Mouse (Mus musculus) testis, adult 2 months (tissue): ENCODE data around the gene Lamb3. TPM values are rescaled to one million over a fixed set of nuclear protein-coding genes. Genes with fewer than 3 reads are reported as not detected.

Experiments
- H3K27ac ChIP-seq: fragments of 200-500 bp; 2 replicates; pipeline ENCODE4 v1.5.1; 2012; ENCODE audit warnings: low read depth, low read length; ENCODE audit not compliant: control insufficient read depth, insufficient read depth
- H3K27me3 ChIP-seq: fragments of 200-500 bp; 2 replicates; pipeline ENCODE4 v1.6.1; 2012; ENCODE audit warnings: mild to moderate bottlenecking, low read length, moderate library complexity; ENCODE audit not compliant: control insufficient read depth, insufficient read depth
- H3K36me3 ChIP-seq: fragments of 200-500 bp; 2 replicates; pipeline ENCODE4 v1.6.1; 2012; ENCODE audit warnings: mild to moderate bottlenecking, low read length; ENCODE audit not compliant: control insufficient read depth, insufficient read depth
- H3K4me1 ChIP-seq: fragments of 200-500 bp; 2 replicates; pipeline ENCODE4 v1.6.1; 2012; ENCODE audit warnings: low read length; ENCODE audit not compliant: control insufficient read depth, insufficient read depth
- H3K4me3 ChIP-seq: fragments of 200-500 bp; 2 replicates; pipeline ENCODE4 v1.5.1; 2012; ENCODE audit warnings: low read depth, mild to moderate bottlenecking, low read length, moderate library complexity, mixed read lengths; ENCODE audit not compliant: control insufficient read depth
- CTCF ChIP-seq: fragments of 200-500 bp; IDR thresholded peaks from 2 replicates; pipeline ENCODE4 v1.5.1; 2012; ENCODE audit warnings: low read depth, mild to moderate bottlenecking, inconsistent platforms, low read length, moderate library complexity; ENCODE audit not compliant: control insufficient read depth, insufficient read depth, insufficient replicate concordance
- POLR2A ChIP-seq: fragments of 200-500 bp; IDR thresholded peaks from 2 replicates; pipeline ENCODE4 v1.6.1; 2012; ENCODE audit warnings: low read depth, mild to moderate bottlenecking, inconsistent platforms, low read length, moderate library complexity; ENCODE audit not compliant: control insufficient read depth
- polyA plus RNA-seq: library from polyadenylated mRNA; depleted of rRNA; stranded (reverse); fragments of >200 nt; gene quantifications from 2 replicates; pipeline ENCODE4 v1.2.3, GENCODE M21; 2012

Lamb3 gene
- polyA plus RNA-seq, 1 experiment, result 4.2 TPM

DNA sequence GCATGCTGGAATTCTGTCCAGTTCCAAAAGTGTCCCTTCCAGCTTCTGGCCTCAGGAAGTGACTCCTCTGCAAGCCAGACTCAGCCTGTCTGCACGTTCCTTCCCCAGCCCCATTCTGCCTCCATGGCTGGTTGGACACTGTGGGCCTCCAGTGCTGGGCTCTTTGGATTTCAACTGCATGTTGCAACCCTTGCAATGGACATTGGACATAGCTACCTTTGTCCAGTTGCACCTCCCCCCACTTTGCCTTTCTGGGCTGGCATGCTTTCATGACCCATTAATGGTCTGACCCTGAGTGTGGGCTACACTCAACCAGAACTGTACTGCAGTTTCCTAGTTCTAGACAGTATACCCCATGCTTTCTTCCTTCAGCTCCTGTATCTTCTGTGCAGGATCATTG lies 104.1 kb downstream of the Lamb3 start:
- no peak overlapping the region for H3K4me3 ChIP-seq
- TF ChIP-seq CTCF, result no peak
- no peak for TF ChIP-seq POLR2A
- H3K27me3 ChIP-seq, result no peaks in the 10 kb centered on the region
- H3K27ac ChIP-seq, result no peak overlapping the region
- no peaks in the 10 kb centered on the region for H3K4me1 ChIP-seq
- no peaks in the 10 kb centered on the region for H3K36me3 ChIP-seq

DNA sequence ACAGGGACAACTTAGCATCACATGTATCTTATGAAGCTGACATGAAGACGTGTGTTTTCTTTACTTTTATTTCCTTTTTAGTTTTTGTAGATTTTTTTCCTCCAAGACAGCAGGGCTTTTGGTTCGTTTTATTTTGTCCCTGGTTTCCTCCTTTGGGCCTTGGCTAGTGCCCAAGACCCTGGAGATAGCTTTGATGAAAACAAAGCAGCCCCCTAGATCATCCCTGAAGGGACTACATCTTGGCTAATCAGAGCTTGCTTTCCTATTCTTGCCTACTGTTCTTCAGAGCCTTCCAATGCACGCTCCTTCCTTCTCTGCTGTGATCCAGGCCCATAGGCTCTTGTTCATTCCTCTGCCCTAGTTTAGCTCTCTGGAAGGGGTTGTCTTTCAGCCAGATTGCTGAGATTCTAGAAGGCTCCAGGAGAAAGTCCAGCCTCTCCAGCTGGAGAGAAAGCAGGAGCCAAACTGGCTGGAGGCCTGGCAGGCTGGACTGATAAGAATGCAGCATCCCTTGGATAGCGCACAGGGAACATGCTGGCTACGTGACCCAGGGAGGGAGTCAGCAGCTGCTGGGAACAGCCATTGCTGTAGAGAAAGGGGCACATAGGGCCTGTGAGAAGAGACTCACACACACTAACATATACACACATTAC lies 108.3 kb downstream of the Lamb3 start:
- H3K4me3 ChIP-seq, result no peak overlapping the region
- no peak overlapping the region for H3K27ac ChIP-seq
- H3K4me1 ChIP-seq, result no peaks in the 10 kb centered on the region; the same call in 1 of the 2 replicates
- TF ChIP-seq CTCF, result no peak
- no peak for TF ChIP-seq POLR2A
- no peaks in the 10 kb centered on the region for H3K36me3 ChIP-seq
- H3K27me3 ChIP-seq, result no peaks in the 10 kb centered on the region

DNA sequence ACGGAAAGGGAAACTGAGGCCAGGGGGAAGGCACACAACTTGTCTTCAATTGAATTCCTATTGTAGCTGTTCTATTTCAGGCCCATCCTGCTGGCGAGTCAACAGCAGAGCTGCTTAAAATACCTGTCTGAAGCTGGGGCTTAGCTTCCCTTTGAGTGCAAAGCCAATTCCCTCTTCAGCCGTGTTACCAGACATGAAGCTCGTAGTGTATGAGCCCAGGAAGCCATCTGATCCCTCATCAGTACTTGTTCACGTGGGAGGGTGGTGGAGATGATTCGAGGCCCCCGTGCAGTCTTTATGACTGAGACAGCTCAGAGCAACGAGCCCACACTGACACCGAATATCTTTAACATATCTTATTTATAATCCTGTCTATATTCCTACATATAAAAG lies 108.9 kb downstream of the Lamb3 start:
- Histone ChIP-seq H3K4me1 (no peaks in the 10 kb centered on the region; the same call in 1 of the 2 replicates), H3K36me3 (no peaks in the 10 kb centered on the region), H3K27ac (peak overlapping the region; percentile 70), H3K27me3 (no peaks in the 10 kb centered on the region), H3K4me3 (no peak overlapping the region)
- no peak for TF ChIP-seq CTCF

DNA sequence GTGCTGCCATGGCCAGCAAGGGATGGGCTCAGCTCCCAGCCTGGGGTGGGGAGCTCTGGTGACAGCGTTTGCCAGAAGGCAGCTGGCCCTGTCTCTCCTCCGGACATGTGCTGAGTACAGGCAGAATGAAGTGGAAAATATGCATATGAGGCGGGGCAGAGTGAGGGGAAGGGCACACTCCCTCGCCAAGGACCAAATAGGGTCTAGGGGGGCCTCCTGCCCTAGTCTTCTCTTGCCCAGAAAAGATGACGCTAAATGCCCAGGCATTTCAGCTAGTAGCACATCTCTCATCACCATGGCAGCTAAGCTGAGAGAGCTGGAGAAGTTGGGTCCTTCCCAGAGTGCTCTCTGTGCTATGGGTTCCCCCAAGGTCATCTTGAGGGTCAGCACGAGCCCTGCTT lies 109.7 kb downstream of the Lamb3 start:
- Histone ChIP-seq H3K4me1 (no peaks in the 10 kb centered on the region; the same call in 1 of the 2 replicates), H3K4me3 (no peak overlapping the region), H3K27me3 (no peaks in the 10 kb centered on the region), H3K27ac (peak overlapping the region; percentile 39), H3K36me3 (no peaks in the 10 kb centered on the region)
- TF ChIP-seq POLR2A, result no peak

DNA sequence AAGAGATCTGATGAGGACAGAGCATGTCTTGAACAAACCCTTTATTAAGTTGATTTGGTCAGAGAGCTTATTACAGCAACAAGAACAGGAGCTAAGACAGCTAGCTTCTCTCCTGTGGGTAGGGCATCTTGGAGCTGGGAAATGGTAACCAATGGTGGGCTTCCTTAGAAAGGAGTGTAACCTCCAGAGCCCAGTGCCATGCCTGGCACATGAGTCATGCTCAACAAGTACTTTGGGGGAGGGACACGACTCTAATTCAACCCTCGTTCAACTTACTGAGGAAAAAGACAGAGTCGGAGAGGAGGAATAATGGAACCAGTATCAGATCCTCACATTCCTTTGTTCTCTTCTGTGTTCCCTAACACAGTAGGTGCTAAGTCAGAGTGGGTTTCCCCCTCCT lies 112.2 kb downstream of the Lamb3 start:
- no peaks in the 10 kb centered on the region for H3K27me3 ChIP-seq
- no peaks in the 10 kb centered on the region for H3K36me3 ChIP-seq
- H3K27ac ChIP-seq, result no peak overlapping the region
- TF ChIP-seq POLR2A (no peak), CTCF (no peak)
- no peaks in the 10 kb centered on the region; the same call in 1 of the 2 replicates for H3K4me1 ChIP-seq
- H3K4me3 ChIP-seq, result no peak overlapping the region

DNA sequence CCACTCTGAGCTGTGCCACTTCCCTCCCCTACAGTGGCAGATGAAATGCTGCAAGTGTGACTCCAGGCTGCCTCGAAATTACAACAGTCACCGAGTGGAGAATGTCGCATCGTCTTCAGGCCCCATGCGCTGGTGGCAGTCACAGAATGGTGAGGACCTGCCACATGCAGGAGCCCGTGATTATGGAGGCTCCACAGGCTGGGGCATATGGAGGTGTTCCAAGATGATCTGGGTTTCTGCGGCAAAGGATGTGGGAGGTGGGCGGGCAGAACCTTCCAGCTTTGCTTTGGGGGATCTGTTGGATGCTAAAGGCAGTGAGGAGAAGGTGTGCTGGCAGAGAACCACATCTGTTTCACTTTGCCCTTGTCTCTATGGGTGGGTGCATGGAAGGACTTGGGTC lies 112.9 kb downstream of the Lamb3 start:
- no peak overlapping the region for H3K4me3 ChIP-seq
- TF ChIP-seq CTCF, result no peak
- no peaks in the 10 kb centered on the region; the same call in 1 of the 2 replicates for H3K4me1 ChIP-seq
- H3K27ac ChIP-seq, result no peak overlapping the region
- H3K36me3 ChIP-seq, result no peaks in the 10 kb centered on the region
- H3K27me3 ChIP-seq, result no peaks in the 10 kb centered on the region

DNA sequence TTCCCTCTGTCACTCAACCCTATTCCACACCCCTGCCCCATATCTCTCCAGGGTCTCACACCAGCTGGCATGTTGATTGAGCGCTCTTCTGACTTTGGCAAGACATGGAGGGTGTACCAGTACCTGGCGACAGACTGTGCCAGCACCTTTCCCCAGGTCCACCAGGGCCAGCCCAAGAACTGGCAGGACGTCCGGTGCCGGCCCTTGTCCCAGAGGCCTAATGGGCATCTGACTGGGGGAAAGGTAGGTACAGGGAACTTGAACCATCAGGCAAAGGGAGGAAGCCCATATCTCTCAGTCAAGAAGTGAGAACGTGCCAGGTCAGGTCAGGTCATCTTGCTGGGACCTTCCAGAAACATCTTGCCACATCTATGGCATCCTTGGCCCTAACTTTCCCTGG lies 116.2 kb downstream of the Lamb3 start:
- no peak overlapping the region for H3K4me3 ChIP-seq
- no peaks in the 10 kb centered on the region; the same call in 1 of the 2 replicates for H3K4me1 ChIP-seq
- no peak for TF ChIP-seq CTCF
- TF ChIP-seq POLR2A, result no peak
- no peak overlapping the region for H3K27ac ChIP-seq
- H3K36me3 ChIP-seq, result no peaks in the 10 kb centered on the region
- no peaks in the 10 kb centered on the region for H3K27me3 ChIP-seq

DNA sequence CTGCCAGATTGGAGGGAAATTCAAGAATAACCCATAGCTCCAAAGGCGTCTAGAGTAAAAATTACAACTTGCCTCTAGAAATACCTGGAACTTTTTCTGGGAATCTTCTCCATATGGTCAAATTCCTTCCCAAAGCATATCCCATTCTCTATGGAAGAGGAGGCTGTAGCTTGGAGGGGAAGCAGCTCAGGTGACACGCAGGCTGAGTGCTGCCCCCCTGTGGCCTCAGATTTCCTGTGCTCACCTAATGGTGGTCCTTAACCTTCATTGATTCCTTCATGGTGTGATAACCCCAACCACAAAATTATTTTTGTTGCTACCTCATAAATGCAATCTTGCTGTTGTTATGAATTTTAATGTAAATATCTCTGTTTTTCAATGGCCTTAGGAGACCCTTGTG lies 116.7 kb downstream of the Lamb3 start:
- no peaks in the 10 kb centered on the region; the same call in 1 of the 2 replicates for H3K4me1 ChIP-seq
- no peaks in the 10 kb centered on the region for H3K27me3 ChIP-seq
- no peak overlapping the region for H3K27ac ChIP-seq
- no peak for TF ChIP-seq POLR2A
- TF ChIP-seq CTCF, result peak; percentile 28; the same call in 1 of the 2 replicates
- H3K4me3 ChIP-seq, result no peak overlapping the region
- H3K36me3 ChIP-seq, result no peaks in the 10 kb centered on the region
